Mouse (Mus musculus): ENCODE data around the gene Uba3. TPM values are rescaled to one million over a fixed set of nuclear protein-coding genes. Genes with fewer than 3 reads are reported as not detected.

The Uba3 gene
- total RNA-seq, 2 experiments from 2014 or later: 64.2 to 72.2 TPM

GRCm38 (mm10) chr6:97211981-97212380 is 6.5 kb upstream of the Uba3 start:
- peak; percentile 64 to 71 for DNase-seq (ENCODE audit: low spot score in 2 of 2)
- intact Hi-C loops (cut with DNase I): no loop called here

- intact Hi-C loops (cut with DNase I): no loop called here
- DNase-seq (ENCODE audit: low spot score in 2 of 2): peak; percentile 31 to 35
These were observed 5.6 kb upstream of the Uba3 start for GRCm38 (mm10) chr6:97210962-97211601.

DNA sequence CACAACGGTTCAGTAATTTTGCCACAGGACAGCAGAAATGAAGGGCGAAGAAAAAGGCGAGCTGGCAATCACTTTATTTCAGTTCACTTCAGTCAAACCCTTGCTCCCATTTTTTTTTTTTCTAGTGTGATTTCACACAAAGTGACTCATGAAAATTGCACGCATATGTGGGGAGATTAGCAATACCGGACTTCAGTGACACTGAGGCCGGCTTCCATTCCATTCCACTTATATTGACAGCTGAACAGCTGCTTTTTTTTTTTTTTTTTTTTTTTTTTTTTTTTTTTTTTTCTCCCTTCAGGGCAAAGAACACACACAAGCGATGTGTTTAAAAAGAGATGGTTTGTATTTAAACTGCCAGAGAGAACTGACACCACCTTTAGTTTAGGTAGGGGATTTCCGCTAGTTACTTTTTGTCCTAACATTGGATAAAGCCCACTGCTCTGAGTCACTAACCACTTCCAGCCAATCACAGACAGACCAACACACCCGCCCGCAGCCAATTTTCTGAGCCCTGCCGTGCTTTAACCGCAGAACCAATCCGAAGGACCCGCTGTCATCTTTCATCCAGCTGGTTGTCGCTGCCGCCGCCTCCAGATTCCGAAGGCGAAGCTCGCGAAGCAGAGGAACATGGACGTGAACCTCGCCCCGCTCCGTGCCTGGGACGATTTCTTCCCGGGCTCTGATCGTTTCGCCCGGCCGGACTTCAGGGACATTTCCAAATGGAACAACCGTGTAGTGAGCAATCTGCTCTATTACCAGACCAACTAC is 4.9 kb upstream of the Uba3 start, which contains the start of gene Arl6ip5:
Gene Arl6ip5, plus strand, starts transcription at position 499 of the 771 bp plus-strand sequence.
- intact Hi-C loops (cut with DNase I): no loop called here

GRCm38 (mm10) chr6:97209751-97210150 is 4.3 kb upstream of the Uba3 start:
- intact Hi-C loops (cut with DNase I): no loop called here
- DNase-seq (ENCODE audit: low spot score in 2 of 2): no peak

More for the DNA sequence above, 4.9 kb upstream of the Uba3 start, which contains the start of gene Arl6ip5:
- DNase-seq (ENCODE audit: low spot score in 2 of 2): peak; percentile 89

DNA sequence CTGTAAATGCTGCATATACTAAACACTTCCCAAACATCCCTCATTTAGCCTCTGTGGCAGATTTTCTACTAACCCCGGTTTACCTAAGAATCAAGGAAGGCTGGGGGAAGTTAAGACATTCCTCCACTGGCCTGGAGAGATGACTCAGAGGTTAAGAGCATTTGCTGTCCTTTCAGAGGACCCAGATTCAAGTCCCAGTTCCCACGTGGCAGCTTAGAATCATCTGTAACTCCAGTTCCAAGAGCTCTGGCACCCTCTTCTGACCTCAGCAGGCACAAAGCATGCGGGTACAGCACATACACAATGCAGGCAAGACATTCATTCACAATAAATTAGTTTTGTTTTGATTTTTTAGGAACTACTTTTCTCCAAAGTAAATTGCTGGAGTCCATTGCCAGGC is 3.8 kb upstream of the Uba3 start:
- no peak for DNase-seq (ENCODE audit: low spot score in 2 of 2)
- intact Hi-C loops (cut with DNase I): no loop called here

DNA sequence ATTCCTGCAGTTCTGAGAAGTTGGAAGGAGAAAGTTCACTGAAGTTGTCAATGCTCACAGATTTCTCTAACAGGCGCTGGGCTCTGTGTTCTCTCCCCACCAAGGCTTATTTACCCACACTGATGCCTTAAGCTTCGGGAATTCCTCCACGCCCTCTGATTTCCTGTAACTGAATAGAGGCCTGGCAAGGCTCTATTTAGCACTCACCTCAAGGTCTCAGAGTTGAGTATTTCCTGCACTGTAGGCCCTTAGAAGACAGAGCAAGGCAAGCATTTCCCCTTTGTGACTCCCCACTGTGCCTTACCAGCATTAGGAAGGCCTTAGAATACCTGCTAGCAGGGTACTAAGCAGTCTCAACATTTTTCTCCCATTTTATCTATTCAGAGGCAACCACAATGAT is 3.0 kb upstream of the Uba3 start:
- DNase-seq (ENCODE audit: low spot score in 2 of 2): no peak
- intact Hi-C loops (cut with DNase I): no loop called here

- no peak for DNase-seq (ENCODE audit: low spot score in 2 of 2)
- intact Hi-C loops (cut with DNase I): no loop called here
These were observed 1.6 kb upstream of the Uba3 start for GRCm38 (mm10) chr6:97207085-97207484.

DNA sequence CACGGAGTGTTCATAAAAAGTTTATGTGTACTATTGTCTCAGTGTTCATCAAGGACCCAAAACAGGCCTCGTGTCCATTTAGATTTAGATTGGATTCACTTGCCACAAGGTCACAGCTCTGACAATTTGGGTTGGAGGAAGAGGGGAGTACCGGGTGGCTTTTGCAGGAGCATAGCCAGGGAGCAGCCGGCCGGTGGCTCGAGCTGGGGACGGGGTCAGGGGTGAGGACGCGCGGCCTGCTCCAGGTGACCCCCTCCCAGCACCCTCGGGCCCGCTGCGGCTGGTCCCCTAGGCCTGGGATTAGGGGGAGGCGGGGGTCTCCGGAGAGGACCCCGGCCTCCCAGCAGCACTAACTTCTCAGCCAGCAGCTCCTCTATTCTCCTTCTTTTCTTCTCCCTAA is 495 bp downstream of the Uba3 start:
- intact Hi-C loops (cut with DNase I): loop anchor here (2.0 kb wide), 1 partner anchor 26 kb away; the partner anchor contains the start of gene Tmf1
- DNase-seq (ENCODE audit: low spot score in 2 of 2): peak in 1 of 2 experiments; percentile 27

GRCm38 (mm10) chr6:97204252-97204869 is 1.1 kb downstream of the Uba3 start:
- DNase-seq (ENCODE audit: low spot score in 2 of 2): no peak
- intact Hi-C loops (cut with DNase I): loop anchor here (2.0 kb wide), 1 partner anchor 26 kb away; the partner anchor contains the start of gene Tmf1

GRCm38 (mm10) chr6:97202477-97202876 is 3.0 kb downstream of the Uba3 start:
- intact Hi-C loops (cut with DNase I): no loop called here

GRCm38 (mm10) chr6:97200437-97200836 is 5.0 kb downstream of the Uba3 start:
- no peak for DNase-seq (ENCODE audit: low spot score in 2 of 2)
- intact Hi-C loops (cut with DNase I): no loop called here

More at GRCm38 (mm10) chr6:97202477-97202876, 3.0 kb downstream of the Uba3 start:
- DNase-seq (ENCODE audit: low spot score in 2 of 2): no peak

DNA sequence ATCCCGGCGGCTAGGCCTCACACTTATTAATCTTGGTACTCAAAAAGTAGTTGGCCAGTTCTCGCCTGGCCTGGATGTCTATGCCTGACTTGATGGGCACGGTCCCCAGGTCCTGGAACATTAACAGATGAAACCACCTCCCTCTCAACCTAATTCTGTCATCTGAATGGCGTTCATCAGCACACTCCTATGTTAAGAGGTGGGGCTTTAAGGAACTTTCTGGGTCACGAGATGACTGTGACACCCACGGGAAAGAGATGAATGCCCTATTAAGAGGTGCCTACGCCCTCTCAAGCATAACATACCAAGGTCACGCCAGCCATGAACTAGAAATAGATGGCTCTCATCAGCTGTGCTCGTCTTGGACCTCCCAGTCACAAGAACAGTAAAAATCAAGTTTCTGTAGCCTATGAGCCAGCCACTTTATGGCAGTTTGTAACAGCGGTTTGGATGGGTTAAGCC is 26.0 kb downstream of the Uba3 start:
- no peak for DNase-seq (ENCODE audit: low spot score in 2 of 2)
- intact Hi-C loops (cut with DNase I): loop anchor here (2.0 kb wide), 1 partner anchor 25 kb away; the partner anchor contains the start of gene Uba3

- intact Hi-C loops (cut with DNase I): loop anchor here (2.0 kb wide), 1 partner anchor 26 kb away; the partner anchor contains the start of gene Uba3
These were observed 26.7 kb downstream of the Uba3 start, which contains the start of gene Tmf1 for GRCm38 (mm10) chr6:97178491-97179366. TSS of gene Tmf1 (minus strand) at chr6:97179122.

GRCm38 (mm10) chr6:97175716-97176115 is 29.7 kb downstream of the Uba3 start:
- no peak for DNase-seq (ENCODE audit: low spot score in 2 of 2)
- intact Hi-C loops (cut with DNase I): no loop called here

More at GRCm38 (mm10) chr6:97178491-97179366, 26.7 kb downstream of the Uba3 start, which contains the start of gene Tmf1:
- peak; percentile 95 to 96 for DNase-seq (ENCODE audit: low spot score in 2 of 2)

DNA sequence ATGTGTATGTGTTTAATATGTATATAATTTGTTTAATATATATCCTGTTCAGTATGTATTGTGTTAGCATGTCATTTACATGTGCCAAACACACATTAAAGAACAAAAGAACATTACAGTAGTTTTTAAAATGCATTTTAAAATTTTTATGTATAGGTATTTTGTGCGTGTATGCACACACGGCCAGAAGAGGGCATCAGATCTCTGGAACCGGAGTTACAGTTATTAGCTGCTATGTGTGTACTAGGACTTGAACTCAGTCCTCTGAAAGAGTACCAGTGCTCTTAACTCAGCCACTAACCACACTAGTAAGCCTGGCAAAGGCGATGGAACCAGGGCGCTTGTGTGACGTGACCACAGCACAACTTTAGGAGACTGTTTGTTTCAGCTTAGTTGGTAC is 55.3 kb downstream of the Uba3 start:
- no peak for DNase-seq (ENCODE audit: low spot score in 2 of 2)
- intact Hi-C loops (cut with DNase I): no loop called here

DNA sequence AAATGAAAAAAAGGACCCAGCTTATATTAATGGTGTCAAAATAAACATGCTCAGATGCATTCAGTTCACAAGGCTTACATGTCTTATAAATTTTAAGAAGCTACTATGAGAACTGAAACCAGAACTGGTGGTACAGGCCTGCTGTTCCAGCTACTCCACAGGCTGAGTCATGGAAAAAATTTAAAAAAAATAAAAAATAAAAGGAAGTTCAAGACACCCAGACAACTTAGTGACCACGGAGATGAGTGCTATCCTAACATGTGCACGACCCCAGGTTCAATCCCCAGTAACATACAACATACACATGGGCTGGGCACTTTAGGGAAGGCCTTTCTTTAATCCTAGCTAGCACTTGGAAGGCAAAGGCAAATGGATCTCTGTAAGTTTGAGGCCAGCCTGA is 55.7 kb downstream of the Uba3 start:
- intact Hi-C loops (cut with DNase I): no loop called here
- DNase-seq (ENCODE audit: low spot score in 2 of 2): no peak

DNA sequence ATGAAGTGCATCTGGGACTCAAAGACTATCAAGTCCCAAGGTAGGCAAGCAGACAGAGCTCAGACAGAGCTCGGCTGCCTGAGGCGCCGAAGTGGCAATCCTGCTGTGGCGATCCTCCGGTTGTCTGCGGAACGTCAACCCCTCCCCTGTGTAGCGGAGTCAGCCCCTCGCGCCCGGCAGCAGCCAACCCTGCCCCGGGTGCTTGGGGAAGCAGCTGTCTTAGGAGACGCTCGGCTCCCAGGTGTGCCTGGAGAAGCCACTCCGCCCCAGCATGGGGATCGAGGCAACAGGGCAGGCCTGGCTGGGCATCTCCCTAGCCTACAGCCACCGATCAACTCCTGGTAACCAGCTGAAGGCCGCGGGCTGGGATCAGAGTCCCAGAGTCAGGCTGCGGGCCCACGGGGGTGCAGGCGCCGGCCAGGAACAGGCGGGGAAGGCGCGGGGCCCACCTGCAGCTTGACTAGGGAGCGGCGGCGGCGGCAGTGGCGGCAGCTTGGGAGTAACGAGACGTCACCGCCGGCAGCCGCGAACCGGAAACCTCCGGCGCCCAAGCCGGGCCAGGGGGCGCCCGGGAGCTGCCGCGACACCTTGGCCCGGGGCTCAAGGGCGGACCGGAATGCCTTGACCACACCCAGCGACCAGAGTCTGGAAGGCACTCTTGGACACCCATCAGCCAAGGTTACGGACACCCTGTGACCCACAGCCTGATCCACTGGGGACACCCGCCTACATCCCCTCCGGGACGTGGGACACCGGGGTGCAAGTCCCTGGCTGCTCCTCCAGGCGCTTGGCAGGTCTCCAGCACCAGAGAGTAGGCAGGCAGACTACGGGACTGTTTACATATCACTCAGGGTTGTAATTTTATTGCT is 56.8 kb downstream of the Uba3 start, which contains the start of gene Eogt:
Gene Eogt, minus strand, starts transcription at position 800 of the 869 bp plus-strand sequence.
- intact Hi-C loops (cut with DNase I): no loop called here
- peak; percentile 75 to 83 for DNase-seq (ENCODE audit: low spot score in 2 of 2)
